Mouse (Mus musculus) liver, embryonic 13.5 days (tissue): ENCODE results near the gene Abca5. TPM values are rescaled to one million over a fixed set of nuclear protein-coding genes. Genes with fewer than 3 reads are reported as not detected.
A peak's percentile ranks its signal among the peaks of the same experiment; 100 is the strongest.

Experiments used
- ATAC-seq: fragments of 200-750 bp; cut with Nextera tagmentation; 2 replicates; pipeline ENCODE4 v1.8.0; 2017; ENCODE audit warnings: low read depth, mild to moderate bottlenecking, moderate number of reproducible peaks, moderate library complexity
- DNase-seq: peaks from one replicate; pipeline ENCODE4 v3.0.0; 2022
- H3K27ac ChIP-seq: fragments of 300-500 bp; sonication (generic); 2 replicates; pipeline ENCODE4 v1.5.1; 2015; ENCODE audit warnings: moderate library complexity, mild to moderate bottlenecking, inconsistent platforms
- H3K27me3 ChIP-seq: fragments of 300-500 bp; sonication (generic); 2 replicates; pipeline ENCODE4 v1.6.1; 2015; ENCODE audit warnings: mild to moderate bottlenecking, inconsistent platforms
- H3K36me3 ChIP-seq: fragments of 300-500 bp; sonication (generic); 2 replicates; pipeline ENCODE4 v1.6.1; 2015; ENCODE audit warnings: mild to moderate bottlenecking, inconsistent platforms
- H3K4me1 ChIP-seq: fragments of 300-500 bp; sonication (generic); replicated peaks from 2 replicates; pipeline ENCODE4 v1.6.1; 2015; ENCODE audit warnings: inconsistent platforms
- H3K4me2 ChIP-seq: fragments of 300-500 bp; sonication (generic); 2 replicates; pipeline ENCODE4 v1.6.1; 2015; ENCODE audit warnings: inconsistent platforms, mild to moderate bottlenecking, moderate library complexity
- H3K4me3 ChIP-seq: fragments of 300-500 bp; sonication (generic); replicated peaks from 2 replicates; pipeline ENCODE4 v1.5.1; 2015; ENCODE audit warnings: mild to moderate bottlenecking, inconsistent platforms
- H3K9ac ChIP-seq: fragments of 300-500 bp; sonication (generic); 2 replicates; pipeline ENCODE4 v1.6.1; 2015; ENCODE audit warnings: mild to moderate bottlenecking, inconsistent platforms
- H3K9me3 ChIP-seq: fragments of 300-500 bp; sonication (generic); replicated peaks from 2 replicates; pipeline ENCODE4 v1.6.1; 2016; ENCODE audit warnings: inconsistent platforms
- WGBS: fragments of 180-500 bp; shearing (Covaris S2); methylation state at CpG from one replicate; pipeline ENCODE4 v1.1.7; 2015; ENCODE audit not compliant: insufficient replicate concordance; 5-methylcytosine and 5-hydroxymethylcytosine counted together
- polyA plus RNA-seq: library from polyadenylated mRNA; unstranded; fragments of >200 nt; fragmentation: Nextera tagmentation; extraction: Ambion mirVana; gene quantifications from 2 replicates; pipeline ENCODE4 v1.2.1, GENCODE M21; 2015

Gene Abca5
- polyA plus RNA-seq: 0.29 and 0.58 TPM in 2 replicates

GRCm38 (mm10) chr11:110337289-110338245 lies at the start of gene Abca5:
Abca5 (minus strand) TSS chr11:110337716.
- Histone ChIP-seq H3K9ac (peak within 1 kb of the TSS; percentile 70), H3K27ac (no peak within 1 kb of the TSS), H3K36me3 (no peaks in the 10 kb centered on the region), H3K4me2 (peak within 1 kb of the TSS; percentile 96), H3K9me3 (no peaks in the 10 kb centered on the region), H3K27me3 (peaks cover 29% of the 10 kb centered on the region), H3K4me1 (peaks cover 11% of the 10 kb centered on the region), H3K4me3 (peak within 1 kb of the TSS; percentile 75)
- DNase-seq: peak; percentile 67
- under 1% methylated on average over 95 of the region's 95 CpGs for WGBS
- peak; percentile 95 for ATAC-seq

- Histone ChIP-seq H3K9me3 (no peaks in the 10 kb centered on the region), H3K4me3 (no peak overlapping the region), H3K27ac (no peak overlapping the region), H3K9ac (no peak overlapping the region), H3K27me3 (no peaks in the 10 kb centered on the region), H3K4me1 (peaks cover 3% of the 10 kb centered on the region; the same call in 1 of the 2 replicates), H3K36me3 (no peaks in the 10 kb centered on the region), H3K4me2 (no peak overlapping the region)
- no peak for DNase-seq
- WGBS: 65% methylated on average over 2 of the region's 2 CpGs
- no peak for ATAC-seq
Measured at GRCm38 (mm10) chr11:110385487-110385886, 48.0 kb upstream of the Abca5 start.

GRCm38 (mm10) chr11:110380310-110380668 lies 42.8 kb upstream of the Abca5 start:
- no peak overlapping the region for H3K27ac ChIP-seq

GRCm38 (mm10) chr11:110379661-110380309 lies 42.3 kb upstream of the Abca5 start:
- Histone ChIP-seq H3K27ac (no peak overlapping the region), H3K4me2 (peak overlapping the region; percentile 69), H3K36me3 (no peaks in the 10 kb centered on the region), H3K27me3 (no peaks in the 10 kb centered on the region), H3K4me3 (peak overlapping the region; percentile 46), H3K9ac (peak overlapping the region; percentile 52), H3K9me3 (no peaks in the 10 kb centered on the region), H3K4me1 (peaks cover 17% of the 10 kb centered on the region)
- ATAC-seq: peak; percentile 79
- DNase-seq: no peak
- WGBS: 6% methylated on average over 20 of the region's 20 CpGs

More at GRCm38 (mm10) chr11:110380310-110380668, 42.8 kb upstream of the Abca5 start:
- Histone ChIP-seq H3K27me3 (no peaks in the 10 kb centered on the region), H3K9me3 (no peaks in the 10 kb centered on the region), H3K4me2 (peak overlapping the region; percentile 69), H3K4me3 (peak overlapping the region; percentile 46), H3K9ac (peak overlapping the region; percentile 52; the same call in 1 of the 2 replicates), H3K4me1 (peaks cover 17% of the 10 kb centered on the region), H3K36me3 (no peaks in the 10 kb centered on the region)
- 25% methylated on average over 15 of the region's 15 CpGs for WGBS
- DNase-seq (no peak), ATAC-seq (peak; percentile 54)

GRCm38 (mm10) chr11:110374036-110374435 lies 36.5 kb upstream of the Abca5 start:
- Histone ChIP-seq H3K9me3 (no peaks in the 10 kb centered on the region), H3K9ac (no peak overlapping the region), H3K4me1 (peaks cover 4% of the 10 kb centered on the region), H3K27me3 (no peaks in the 10 kb centered on the region), H3K4me2 (no peak overlapping the region), H3K27ac (no peak overlapping the region), H3K36me3 (no peaks in the 10 kb centered on the region), H3K4me3 (no peak overlapping the region)
- no peak for ATAC-seq
- no peak for DNase-seq
- 72% methylated on average over 9 of the region's 9 CpGs for WGBS

- Histone ChIP-seq H3K4me1 (peaks cover 4% of the 10 kb centered on the region), H3K4me3 (no peak overlapping the region), H3K9ac (no peak overlapping the region), H3K4me2 (no peak overlapping the region), H3K27me3 (no peaks in the 10 kb centered on the region), H3K27ac (no peak overlapping the region), H3K9me3 (no peaks in the 10 kb centered on the region), H3K36me3 (no peaks in the 10 kb centered on the region)
- no peak for DNase-seq
- ATAC-seq: no peak
- WGBS: 56% methylated on average over 15 of the region's 15 CpGs
Measured at GRCm38 (mm10) chr11:110372266-110372954, 34.9 kb upstream of the Abca5 start.

GRCm38 (mm10) chr11:110371827-110372226 lies 34.3 kb upstream of the Abca5 start:
- H3K9me3 ChIP-seq: no peaks in the 10 kb centered on the region
- no peaks in the 10 kb centered on the region for H3K36me3 ChIP-seq
- H3K4me1 ChIP-seq: peaks cover 4% of the 10 kb centered on the region
- no peak overlapping the region for H3K4me2 ChIP-seq
- no peak overlapping the region for H3K4me3 ChIP-seq
- H3K9ac ChIP-seq: no peak overlapping the region
- H3K27ac ChIP-seq: no peak overlapping the region
- ATAC-seq (no peak), DNase-seq (no peak)
- no peaks in the 10 kb centered on the region for H3K27me3 ChIP-seq
- WGBS: 53% methylated on average over 8 of the region's 8 CpGs

GRCm38 (mm10) chr11:110369312-110370019 lies 31.9 kb upstream of the Abca5 start:
- Histone ChIP-seq H3K4me1 (peaks cover 4% of the 10 kb centered on the region), H3K9me3 (no peaks in the 10 kb centered on the region), H3K4me2 (peak overlapping the region; percentile 44), H3K4me3 (0 out of 2 replicates have a peak overlapping the region, but pooled peaks have one; percentile 7), H3K9ac (no peak overlapping the region), H3K27me3 (no peaks in the 10 kb centered on the region), H3K36me3 (no peaks in the 10 kb centered on the region), H3K27ac (no peak overlapping the region)
- no peak for DNase-seq
- WGBS: 22% methylated on average over 15 of the region's 15 CpGs
- 0 out of 2 replicates have a peak, but pooled peaks have one; percentile 19 for ATAC-seq

- no peaks in the 10 kb centered on the region for H3K36me3 ChIP-seq
- no peak overlapping the region for H3K9ac ChIP-seq
- peak; percentile 63 for ATAC-seq
- no peak overlapping the region for H3K4me3 ChIP-seq
- DNase-seq: no peak
- peaks cover 4% of the 10 kb centered on the region for H3K4me1 ChIP-seq
- no peak overlapping the region for H3K4me2 ChIP-seq
- WGBS: 71% methylated on average over 13 of the region's 13 CpGs
- H3K27ac ChIP-seq: peak overlapping the region; percentile 54; the same call in 1 of the 2 replicates
- no peaks in the 10 kb centered on the region for H3K27me3 ChIP-seq
- H3K9me3 ChIP-seq: no peaks in the 10 kb centered on the region
Measured at GRCm38 (mm10) chr11:110367638-110368037, 30.1 kb upstream of the Abca5 start.

GRCm38 (mm10) chr11:110366902-110367301 lies 29.4 kb upstream of the Abca5 start:
- ATAC-seq (no peak), DNase-seq (no peak)
- no peak overlapping the region for H3K27ac ChIP-seq
- peaks cover 4% of the 10 kb centered on the region for H3K4me1 ChIP-seq
- H3K9me3 ChIP-seq: no peaks in the 10 kb centered on the region
- no peaks in the 10 kb centered on the region for H3K36me3 ChIP-seq
- no peak overlapping the region for H3K4me2 ChIP-seq
- H3K9ac ChIP-seq: no peak overlapping the region
- H3K4me3 ChIP-seq: no peak overlapping the region
- H3K27me3 ChIP-seq: no peaks in the 10 kb centered on the region
- WGBS: 52% methylated on average over 3 of the region's 3 CpGs
